Mouse (Mus musculus) erythroblast, embryonic 14.5 days (primary cell): Measurements from ENCODE around the gene Frmd6. TPM values are rescaled to one million over a fixed set of nuclear protein-coding genes. Genes with fewer than 3 reads are reported as not detected.

ENCODE experiments used
- H3K27me3 ChIP-seq: 2 replicates; pipeline ENCODE4 v1.6.1; 2012; ENCODE audit warnings: inconsistent platforms; ENCODE audit not compliant: control insufficient read depth
- H3K36me3 ChIP-seq: 2 replicates; pipeline ENCODE4 v1.6.1; 2012; ENCODE audit warnings: mild to moderate bottlenecking, inconsistent platforms; ENCODE audit not compliant: control insufficient read depth
- H3K4me1 ChIP-seq: 2 replicates; pipeline ENCODE4 v1.6.1; 2012; ENCODE audit warnings: inconsistent platforms; ENCODE audit not compliant: control insufficient read depth
- H3K4me3 ChIP-seq: replicated peaks from 2 replicates; pipeline ENCODE3; 2012; ENCODE audit warnings: moderate library complexity, mild to moderate bottlenecking, inconsistent platforms
- H3K9me3 ChIP-seq: 2 replicates; pipeline ENCODE4 v1.6.1; 2012; ENCODE audit warnings: low read length, inconsistent platforms, mixed read lengths; ENCODE audit not compliant: control insufficient read depth
- GATA1 ChIP-seq: IDR thresholded peaks from 2 replicates; pipeline ENCODE4 v1.6.1; 2012; ENCODE audit warnings: low read length, inconsistent platforms, mixed read lengths
- TAL1 ChIP-seq: IDR thresholded peaks from 3 replicates; pipeline ENCODE4 v1.6.1; 2012; ENCODE audit warnings: low read length, inconsistent platforms, mixed read lengths
- polyA plus RNA-seq: library from polyadenylated mRNA; stranded (reverse); fragments of >175 nt; gene quantifications from 2 replicates; pipeline ENCODE4 v1.2.3, GENCODE M21; 2012

The Frmd6 gene
- polyA plus RNA-seq, 1 experiment = 0.01 TPM

DNA sequence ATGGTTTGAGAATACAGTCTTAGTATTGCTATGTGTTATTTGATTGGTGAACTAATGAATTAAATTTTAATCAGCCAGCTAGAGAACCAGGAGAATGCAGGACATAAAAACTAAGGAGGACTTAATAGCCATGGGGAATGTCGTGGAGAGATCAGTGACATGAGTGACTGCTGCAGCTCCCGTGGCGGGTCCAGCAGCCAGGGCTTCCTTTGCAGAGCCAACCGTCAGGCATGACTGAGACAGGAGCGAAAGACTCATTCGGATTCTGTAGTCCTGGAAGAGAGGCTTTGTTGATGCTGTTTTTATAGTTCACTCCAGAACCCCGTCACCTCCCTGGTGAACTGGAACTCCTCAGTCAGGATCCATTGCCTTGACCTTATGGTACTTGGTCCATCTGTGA is 38.0 kb downstream of the Frmd6 start:
- TF ChIP-seq TAL1 (no peak), GATA1 (no peak)
- Histone ChIP-seq H3K4me3 (no peak overlapping the region), H3K4me1 (no peaks in the 10 kb centered on the region), H3K27me3 (no peaks in the 10 kb centered on the region), H3K9me3 (no peaks in the 10 kb centered on the region), H3K36me3 (no peaks in the 10 kb centered on the region)

DNA sequence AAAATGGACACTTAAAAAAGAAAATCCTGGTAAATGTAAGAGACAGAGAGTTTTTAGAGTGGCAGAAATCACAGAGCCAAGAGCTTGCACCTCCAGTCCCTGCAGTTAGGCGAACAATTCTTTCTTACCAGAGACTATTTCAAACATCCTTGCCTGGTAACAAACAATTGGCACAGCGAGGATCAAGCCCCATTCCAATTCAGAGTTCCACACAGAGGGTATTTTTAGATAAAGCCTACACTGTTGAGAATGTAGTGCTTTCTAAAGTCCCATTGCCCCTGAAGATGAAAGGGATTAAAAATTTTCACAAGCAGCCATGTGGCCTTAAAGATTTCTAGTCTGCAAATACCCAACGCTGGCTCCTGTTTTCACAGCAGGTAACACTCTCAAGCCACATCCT is 42.5 kb downstream of the Frmd6 start:
- H3K27me3 ChIP-seq = no peaks in the 10 kb centered on the region
- no peaks in the 10 kb centered on the region for H3K36me3 ChIP-seq
- no peaks in the 10 kb centered on the region for H3K9me3 ChIP-seq
- no peak overlapping the region for H3K4me3 ChIP-seq
- no peaks in the 10 kb centered on the region for H3K4me1 ChIP-seq
- TF ChIP-seq TAL1 = no peak
- TF ChIP-seq GATA1 = no peak

DNA sequence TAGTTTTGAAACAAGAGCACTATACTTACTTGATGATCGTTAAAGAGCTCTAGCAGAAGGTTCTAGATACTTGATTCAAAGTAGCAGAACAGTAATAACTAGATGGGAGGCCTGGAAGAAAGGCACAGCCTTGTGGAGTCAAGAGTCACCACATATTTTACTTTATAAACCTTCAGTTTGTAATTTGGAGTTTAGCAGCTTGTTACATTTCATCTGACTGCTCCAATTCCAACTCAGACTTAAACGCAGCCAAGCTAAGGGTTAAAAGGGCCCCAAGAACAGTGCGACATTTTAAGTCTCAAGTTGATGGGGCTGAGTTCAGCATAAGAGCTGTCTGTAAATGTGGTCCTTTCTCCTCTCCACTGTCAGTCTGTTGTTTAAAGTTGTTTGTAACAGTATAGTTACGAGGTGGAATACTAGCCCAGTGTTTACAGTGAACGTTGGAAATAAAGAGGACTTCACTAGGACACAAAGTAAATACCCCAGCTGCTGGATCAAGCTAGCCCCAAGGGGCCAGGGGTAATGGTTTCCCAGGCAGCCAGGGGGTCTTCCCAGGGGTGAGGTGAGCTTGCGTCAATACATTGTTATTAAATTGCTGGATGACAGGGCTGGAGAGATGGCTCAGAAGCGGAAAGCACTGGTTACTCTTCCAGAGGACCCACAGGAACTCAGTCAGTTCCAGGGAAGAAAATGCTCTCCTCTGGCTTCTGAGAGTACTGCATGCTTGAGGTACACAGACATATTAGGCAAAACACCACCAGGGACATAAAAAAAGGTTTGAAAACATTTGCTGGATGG is 43.1 kb downstream of the Frmd6 start:
- H3K27me3 ChIP-seq = no peaks in the 10 kb centered on the region

DNA sequence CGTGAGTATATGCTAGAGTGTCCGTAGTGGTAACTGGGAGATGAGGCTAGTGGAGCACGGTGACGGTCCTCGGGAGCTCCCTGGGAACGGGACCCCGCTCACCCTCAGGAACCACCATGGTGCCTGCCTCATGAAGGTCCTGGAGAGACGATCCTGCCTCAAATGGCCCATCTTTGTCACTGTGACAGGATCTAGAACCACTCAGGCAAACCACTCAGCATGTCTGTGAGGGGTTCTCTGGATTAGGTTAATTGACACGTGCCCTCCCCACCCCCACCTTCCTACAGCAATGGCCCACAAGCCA is 43.6 kb downstream of the Frmd6 start:
- no peak for TF ChIP-seq GATA1
- Histone ChIP-seq H3K9me3 (no peaks in the 10 kb centered on the region), H3K4me1 (no peaks in the 10 kb centered on the region), H3K4me3 (no peak overlapping the region), H3K36me3 (no peaks in the 10 kb centered on the region), H3K27me3 (no peaks in the 10 kb centered on the region)

More for the DNA sequence above, 43.1 kb downstream of the Frmd6 start:
- Histone ChIP-seq H3K9me3 (no peaks in the 10 kb centered on the region), H3K4me1 (no peaks in the 10 kb centered on the region), H3K36me3 (no peaks in the 10 kb centered on the region), H3K4me3 (no peak overlapping the region)
- TF ChIP-seq GATA1 (no peak), TAL1 (no peak)

DNA sequence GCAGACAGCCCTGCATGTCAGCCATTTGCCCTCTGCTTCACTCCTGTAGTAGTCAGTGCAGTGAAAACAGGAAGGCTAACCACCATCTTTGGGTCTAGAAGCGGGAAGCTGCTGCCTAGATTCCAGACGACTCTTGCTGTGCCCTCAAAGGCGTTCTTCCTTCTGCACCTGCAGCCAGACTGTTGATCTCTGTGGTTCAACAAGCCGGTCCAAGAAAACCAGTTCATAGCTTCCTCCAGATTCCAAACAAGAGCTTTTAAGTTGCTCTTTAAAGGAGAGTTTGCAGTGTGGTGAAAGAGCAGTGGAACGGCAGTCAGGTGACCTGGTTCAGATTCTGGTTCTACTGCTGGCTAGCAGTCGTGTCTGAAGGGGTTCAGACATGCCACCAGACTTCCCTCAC is 48.2 kb downstream of the Frmd6 start:
- H3K9me3 ChIP-seq = no peaks in the 10 kb centered on the region
- TF ChIP-seq TAL1 = no peak
- TF ChIP-seq GATA1 = no peak
- no peaks in the 10 kb centered on the region for H3K27me3 ChIP-seq
- no peaks in the 10 kb centered on the region for H3K4me1 ChIP-seq
- no peak overlapping the region for H3K4me3 ChIP-seq
- H3K36me3 ChIP-seq = no peaks in the 10 kb centered on the region; the same call in 1 of the 2 replicates

DNA sequence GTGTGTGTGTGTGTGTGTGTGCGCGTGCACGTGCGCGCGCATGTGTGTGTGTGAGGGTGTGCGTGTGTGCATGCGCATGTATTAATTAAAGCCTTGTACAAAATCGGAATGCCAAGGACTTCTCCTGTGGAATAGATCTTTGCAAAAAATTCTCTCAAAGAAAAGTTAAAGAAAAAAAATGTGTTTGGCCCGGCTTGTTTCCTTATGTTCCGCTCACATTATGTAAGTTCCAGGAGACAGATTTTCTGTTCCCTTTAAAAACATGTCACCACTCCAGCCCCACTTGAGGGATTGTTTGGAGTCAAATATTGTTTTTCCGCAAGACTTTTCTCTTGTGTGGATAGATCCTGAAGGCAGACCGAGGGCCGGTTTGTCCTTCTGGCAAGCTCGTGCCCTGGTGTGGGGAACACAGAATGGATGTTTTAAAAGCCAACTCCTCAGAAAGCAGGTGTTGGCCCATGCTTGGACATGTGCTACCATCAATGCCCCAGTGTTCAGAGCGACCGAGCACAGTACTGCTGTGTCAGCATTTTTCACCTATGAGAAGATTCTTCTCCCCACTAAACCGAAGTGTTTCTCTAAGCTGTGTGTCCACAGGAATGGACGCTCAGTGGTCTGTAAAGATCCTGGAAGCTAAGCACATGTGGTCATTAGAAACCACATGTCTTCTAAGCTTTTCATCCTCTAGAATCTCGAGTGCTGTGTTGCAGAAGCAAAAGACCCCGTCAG is 51.1 kb downstream of the Frmd6 start:
- no peaks in the 10 kb centered on the region for H3K27me3 ChIP-seq
- no peaks in the 10 kb centered on the region for H3K4me1 ChIP-seq
- no peak overlapping the region for H3K4me3 ChIP-seq
- peaks cover 5% of the 10 kb centered on the region for H3K36me3 ChIP-seq
- H3K9me3 ChIP-seq = no peaks in the 10 kb centered on the region
- no peak for TF ChIP-seq TAL1
- no peak for TF ChIP-seq GATA1

DNA sequence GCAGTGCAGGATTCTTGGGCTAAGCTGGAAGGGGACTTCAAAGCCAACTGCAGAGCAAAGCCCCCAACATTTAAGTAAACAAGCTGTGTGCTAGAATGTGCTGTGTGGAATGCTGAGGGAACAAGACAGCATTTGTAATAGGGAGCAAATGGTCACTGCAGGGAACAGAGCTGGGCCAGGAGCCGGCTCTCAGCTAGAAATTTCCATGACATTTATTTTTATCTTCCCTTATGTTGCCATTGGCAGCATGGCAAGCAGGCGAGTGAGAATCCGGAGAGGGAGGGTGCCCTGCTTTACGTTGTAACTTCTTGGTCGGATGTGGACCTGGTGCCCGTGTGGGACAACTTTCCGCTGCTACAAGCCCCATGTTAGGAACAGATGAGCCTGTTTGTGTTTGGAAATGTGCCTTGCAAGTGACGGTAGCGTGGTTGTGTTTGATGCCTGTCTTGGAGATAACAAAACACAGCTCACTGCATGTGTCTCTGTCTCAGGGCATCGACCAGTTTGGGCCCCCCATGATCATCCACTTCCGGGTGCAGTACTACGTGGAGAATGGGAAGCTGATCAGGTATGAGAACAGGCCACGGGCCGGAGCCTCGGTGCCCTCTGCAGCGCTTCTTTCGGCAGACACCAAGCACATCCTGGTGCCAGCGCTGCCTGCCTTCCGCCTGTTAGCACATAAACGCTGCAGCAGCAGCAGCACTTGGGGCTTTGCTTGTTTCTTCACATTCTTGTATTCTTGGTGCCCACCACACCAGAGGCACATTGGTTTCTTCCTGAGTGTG is 52.8 kb downstream of the Frmd6 start:
- Histone ChIP-seq H3K27me3 (no peaks in the 10 kb centered on the region), H3K9me3 (no peaks in the 10 kb centered on the region), H3K4me1 (no peaks in the 10 kb centered on the region), H3K4me3 (no peak overlapping the region), H3K36me3 (peaks cover 9% of the 10 kb centered on the region)
- TF ChIP-seq TAL1 = no peak
- no peak for TF ChIP-seq GATA1

DNA sequence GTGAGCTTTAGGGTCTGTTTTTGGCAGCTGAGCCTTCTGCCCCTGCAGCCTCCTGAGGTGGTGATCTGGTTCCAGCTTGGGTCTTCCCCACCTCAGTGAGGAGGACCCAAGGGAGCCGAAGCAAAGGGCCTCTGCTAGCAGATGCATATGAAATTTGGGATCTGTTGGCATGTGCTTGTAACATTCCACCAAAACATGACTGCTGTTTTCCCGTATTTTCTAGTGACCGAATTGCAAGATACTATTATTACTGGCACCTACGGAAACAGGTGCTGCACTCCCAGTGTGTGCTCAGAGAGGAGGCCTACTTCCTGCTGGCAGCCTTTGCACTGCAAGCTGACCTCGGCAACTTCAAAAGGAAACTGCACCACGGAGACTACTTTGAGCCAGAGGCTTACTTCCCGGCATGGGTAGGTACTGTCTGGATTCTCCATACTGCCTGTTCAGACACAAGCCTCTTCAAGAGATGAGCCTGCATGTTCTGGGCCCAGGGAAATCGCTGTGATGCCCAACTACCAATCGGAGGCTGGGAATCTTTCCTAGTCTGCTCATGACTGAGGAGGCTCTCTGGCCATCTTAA is 55.2 kb downstream of the Frmd6 start:
- no peaks in the 10 kb centered on the region for H3K4me1 ChIP-seq
- no peaks in the 10 kb centered on the region for H3K27me3 ChIP-seq
- TF ChIP-seq TAL1 (no peak), GATA1 (no peak)
- no peaks in the 10 kb centered on the region for H3K9me3 ChIP-seq
- no peak overlapping the region for H3K4me3 ChIP-seq
- H3K36me3 ChIP-seq = peaks cover 9% of the 10 kb centered on the region

DNA sequence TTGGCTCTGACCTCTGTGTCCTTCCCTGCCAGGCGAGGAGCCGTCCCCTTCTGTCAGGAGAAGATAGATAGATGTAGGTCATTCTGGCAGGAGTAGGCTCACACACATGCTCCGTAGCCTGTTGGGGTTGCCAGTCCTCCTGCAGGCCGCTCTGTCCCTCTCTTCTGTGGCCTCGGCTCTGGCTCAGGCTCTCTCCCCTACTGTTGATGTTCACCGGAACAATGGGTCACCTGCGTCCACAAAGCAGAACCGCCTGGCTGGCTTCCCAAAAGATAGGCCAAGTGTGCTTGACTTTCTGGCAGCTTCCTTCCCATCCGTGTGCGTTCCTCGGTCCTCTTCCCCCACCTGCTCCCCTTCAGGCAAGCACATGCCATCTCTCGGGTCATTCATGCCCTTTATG is 56.0 kb downstream of the Frmd6 start:
- Histone ChIP-seq H3K9me3 (no peaks in the 10 kb centered on the region), H3K4me1 (no peaks in the 10 kb centered on the region), H3K27me3 (no peaks in the 10 kb centered on the region), H3K4me3 (no peak overlapping the region), H3K36me3 (peaks cover 9% of the 10 kb centered on the region)
- TF ChIP-seq GATA1 = no peak
- no peak for TF ChIP-seq TAL1
